ENCODE assay signal across 9 mouse cellular contexts in genomic region chr7:6265695-6266094, GRCm38 (mm10). TPM values are rescaled to one million over a fixed set of nuclear protein-coding genes. Genes with fewer than 3 reads are reported as not detected.
DNase-seq lines count a peak whose midpoint lies in the region; ATAC-seq and TF ChIP-seq lines count a peak whose summit lies in the region.
"Had no signal": no experiment of that assay in that cellular context is flagged by ENCODE, and none has a peak within 500 bp of the region (broad histone marks: within the 10 kb centered on the region; RNA-seq: fewer than 3 reads in every experiment).

No protein-coding gene starts in this region.

- no peak overlapping the region for H3K4me2 ChIP-seq in stomach, postnatal 0 days (replicated peaks; ENCODE audit: low read depth)

- no peaks in the 10 kb centered on the region for H3K36me3 ChIP-seq in stomach, postnatal 0 days (ENCODE audit: control insufficient read depth, insufficient read depth, low read length)

- TF ChIP-seq CTCF in stomach, postnatal 0 days (IDR thresholded peaks at IDR 0.05; ENCODE audit: low read depth), result peak; percentile 65

- no peak for TF ChIP-seq EP300 in stomach, postnatal 0 days (optimal IDR thresholded peaks at IDR 0.05)

- no peak overlapping the region for H3K9ac ChIP-seq in stomach, postnatal 0 days (ENCODE audit: low read length)

- no peaks in the 10 kb centered on the region for H3K9me3 ChIP-seq in stomach, postnatal 0 days (ENCODE audit: control insufficient read depth, low read length)

- WGBS in stomach, postnatal 0 days, result 68% methylated on average over 8 of the region's 8 CpGs

- no peaks in the 10 kb centered on the region for H3K4me1 ChIP-seq in stomach, postnatal 0 days (replicated peaks; ENCODE audit: control insufficient read depth, insufficient read depth)

- peak; percentile 37 for DNase-seq in gastrocnemius, postnatal 10 days
- no peak for DNase-seq in gastrocnemius, adult 18-20 months (ENCODE audit: low spot score)
- peak; percentile 15 for DNase-seq in urinary bladder, postnatal 14 days (ENCODE audit: low spot score)
- DNase-seq in urinary bladder, postnatal 36 days (ENCODE audit: low spot score in 2 of 2), result no peak
- DNase-seq in stomach, postnatal 0 days (ENCODE audit: low spot score), result peak; percentile 25
- no peak for DNase-seq in cerebellum, postnatal 36 days
- DNase-seq in gastrocnemius, postnatal 25 days, result no peak

- no peak overlapping the region for H3K4me3 ChIP-seq in stomach, postnatal 0 days (ENCODE audit: low read depth, low read length)

- peak; percentile 64 for ATAC-seq in inflammation-experienced regulatory T-cells, adult 6 months
- ATAC-seq in stomach, postnatal 0 days (ENCODE audit: low FRiP score, low TSS enrichment), result no peak

- H3K27me3 ChIP-seq in stomach, postnatal 0 days (ENCODE audit: control insufficient read depth, insufficient read depth, low read length), result no peaks in the 10 kb centered on the region

- H3K27ac ChIP-seq in stomach, postnatal 0 days (replicated peaks), result no peak overlapping the region

RNA-seq across cellular contexts. Expression of gene Epp13, which starts 13.2 kb away (rescaled TPM):
- total RNA-seq in gastrocnemius, postnatal 10 days (2021), result not detected
- not detected for total RNA-seq in gastrocnemius, adult 18-20 months (2021)
- polyA plus RNA-seq in inflammation-experienced regulatory T-cells, adult 6 months (2017; shearing (Covaris generic)), result not detected
- not detected in 2 replicates for polyA plus RNA-seq in stomach, postnatal 0 days (2015; fragmentation: Nextera tagmentation; extraction: Ambion mirVana)
- total RNA-seq in gastrocnemius, postnatal 25 days (2021), result not detected
- total RNA-seq: heart, postnatal 10 days had no signal

RNA-seq across cellular contexts. Expression of gene Zfp667, which starts 20.7 kb away (rescaled TPM):
- total RNA-seq in gastrocnemius, postnatal 10 days (2021), result 1 to 10 TPM; 3.0 to 3.6 TPM
- total RNA-seq in gastrocnemius, adult 18-20 months (2021), result 1 to 10 TPM; 3.3 to 4.2 TPM
- 1 to 10 TPM; 3.3 to 7.6 (median 4.7) TPM for polyA plus RNA-seq in inflammation-experienced regulatory T-cells, adult 6 months (2017; shearing (Covaris generic))
- 5.2 and 5.4 TPM in 2 replicates for polyA plus RNA-seq in stomach, postnatal 0 days (2015; fragmentation: Nextera tagmentation; extraction: Ambion mirVana)
- total RNA-seq in gastrocnemius, postnatal 25 days (2021), result 1 to 10 TPM; 2.7 to 3.8 TPM

RNA-seq across cellular contexts. Expression of gene Zscan5b, which starts 43.6 kb away (rescaled TPM):
- not detected for total RNA-seq in gastrocnemius, postnatal 10 days (2021)
- total RNA-seq in gastrocnemius, adult 18-20 months (2021), result not detected
- polyA plus RNA-seq in inflammation-experienced regulatory T-cells, adult 6 months (2017; shearing (Covaris generic)), result under 1 TPM in 1 of 3 experiments, not detected in 2; 0.85 TPM
- not detected in 2 replicates for polyA plus RNA-seq in stomach, postnatal 0 days (2015; fragmentation: Nextera tagmentation; extraction: Ambion mirVana)
- not detected for total RNA-seq in gastrocnemius, postnatal 25 days (2021)
- total RNA-seq: heart, postnatal 10 days had no signal

Comparison
In these comparisons a context has a peak if more than half of its experiments do, and no peak if none do; other contexts are left out.
1. DNase-seq: peak in gastrocnemius, postnatal 10 days (single experiment), urinary bladder, postnatal 14 days (single experiment) and stomach, postnatal 0 days (single experiment); none in gastrocnemius, adult 18-20 months (single experiment), urinary bladder, postnatal 36 days (0 of 2), cerebellum, postnatal 36 days (0 of 2) and gastrocnemius, postnatal 25 days (single experiment).